Mouse (Mus musculus) erythroblast, embryonic 14.5 days (primary cell): ENCODE measurements around the gene Saysd1. TPM values are rescaled to one million over a fixed set of nuclear protein-coding genes. Genes with fewer than 3 reads are reported as not detected.

ENCODE experiments used
- H3K27me3 ChIP-seq: 2 replicates; pipeline ENCODE4 v1.6.1; 2012; ENCODE audit warnings: inconsistent platforms; ENCODE audit not compliant: control insufficient read depth
- H3K36me3 ChIP-seq: 2 replicates; pipeline ENCODE4 v1.6.1; 2012; ENCODE audit warnings: mild to moderate bottlenecking, inconsistent platforms; ENCODE audit not compliant: control insufficient read depth
- H3K4me1 ChIP-seq: 2 replicates; pipeline ENCODE4 v1.6.1; 2012; ENCODE audit warnings: inconsistent platforms; ENCODE audit not compliant: control insufficient read depth
- H3K4me3 ChIP-seq: replicated peaks from 2 replicates; pipeline ENCODE3; 2012; ENCODE audit warnings: moderate library complexity, mild to moderate bottlenecking, inconsistent platforms
- H3K9me3 ChIP-seq: 2 replicates; pipeline ENCODE4 v1.6.1; 2012; ENCODE audit warnings: low read length, inconsistent platforms, mixed read lengths; ENCODE audit not compliant: control insufficient read depth
- GATA1 ChIP-seq: IDR thresholded peaks from 2 replicates; pipeline ENCODE4 v1.6.1; 2012; ENCODE audit warnings: low read length, inconsistent platforms, mixed read lengths
- TAL1 ChIP-seq: IDR thresholded peaks from 3 replicates; pipeline ENCODE4 v1.6.1; 2012; ENCODE audit warnings: low read length, inconsistent platforms, mixed read lengths
- polyA plus RNA-seq: library from polyadenylated mRNA; stranded (reverse); fragments of >175 nt; gene quantifications from 2 replicates; pipeline ENCODE4 v1.2.3, GENCODE M21; 2012

The Saysd1 gene
- polyA plus RNA-seq, 1 experiment, result 0.26 TPM

DNA sequence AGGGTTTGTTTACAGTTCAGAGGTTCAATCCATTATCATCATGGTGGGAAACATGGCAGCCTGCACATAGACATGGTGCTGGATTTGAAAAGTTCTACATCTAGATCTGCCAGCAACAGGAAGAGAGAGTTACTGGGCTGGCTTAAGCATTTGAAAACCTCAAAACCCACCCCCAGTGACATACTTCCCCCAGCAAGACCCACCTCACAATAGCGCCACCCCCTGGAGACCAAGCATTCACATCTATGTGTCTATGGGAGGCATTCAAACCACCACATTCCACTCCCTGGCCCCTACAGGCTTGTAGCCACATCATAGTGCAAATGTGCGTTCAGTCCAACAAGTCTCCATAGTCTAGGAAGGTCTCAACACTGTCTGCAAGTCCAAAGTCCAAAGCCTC is 70.0 kb downstream of the Saysd1 start:
- H3K9me3 ChIP-seq, result no peaks in the 10 kb centered on the region
- no peaks in the 10 kb centered on the region for H3K4me1 ChIP-seq
- H3K36me3 ChIP-seq, result no peaks in the 10 kb centered on the region
- H3K4me3 ChIP-seq, result no peak overlapping the region
- no peaks in the 10 kb centered on the region for H3K27me3 ChIP-seq
- TF ChIP-seq TAL1 (no peak), GATA1 (no peak)

GRCm38 (mm10) chr14:20067293-20068074 is 70.8 kb downstream of the Saysd1 start:
- TF ChIP-seq GATA1 (no peak), TAL1 (no peak)
- H3K4me1 ChIP-seq, result no peaks in the 10 kb centered on the region
- H3K27me3 ChIP-seq, result no peaks in the 10 kb centered on the region
- H3K9me3 ChIP-seq, result no peaks in the 10 kb centered on the region
- H3K4me3 ChIP-seq, result no peak overlapping the region
- H3K36me3 ChIP-seq, result no peaks in the 10 kb centered on the region

- no peak overlapping the region for H3K4me3 ChIP-seq
These were observed 73.6 kb downstream of the Saysd1 start for GRCm38 (mm10) chr14:20064771-20065170.

DNA sequence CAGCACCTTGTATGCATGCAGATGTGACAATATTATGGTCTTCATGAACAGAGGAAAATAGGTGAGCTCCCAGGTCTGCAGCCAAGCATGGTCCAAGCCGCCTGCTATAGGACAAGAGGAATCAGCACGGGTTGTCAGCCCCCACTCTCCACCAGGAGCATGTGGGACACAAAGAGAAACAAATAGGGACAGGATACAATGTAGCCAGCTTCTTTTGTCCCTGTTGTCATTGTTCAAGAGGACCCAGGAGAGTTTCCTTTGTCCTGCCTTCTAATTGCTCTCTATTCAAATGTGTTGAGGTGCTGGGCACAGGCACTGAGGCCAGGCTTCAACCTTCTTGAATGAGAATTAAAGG is 89.9 kb downstream of the Saysd1 start:
- H3K4me3 ChIP-seq, result no peak overlapping the region
- H3K9me3 ChIP-seq, result no peaks in the 10 kb centered on the region
- TF ChIP-seq TAL1 (no peak), GATA1 (no peak)
- no peaks in the 10 kb centered on the region for H3K27me3 ChIP-seq
- H3K36me3 ChIP-seq, result no peaks in the 10 kb centered on the region
- H3K4me1 ChIP-seq, result no peaks in the 10 kb centered on the region

More at GRCm38 (mm10) chr14:20064771-20065170, 73.6 kb downstream of the Saysd1 start:
- no peak for TF ChIP-seq TAL1
- TF ChIP-seq GATA1, result no peak
- Histone ChIP-seq H3K36me3 (no peaks in the 10 kb centered on the region), H3K4me1 (no peaks in the 10 kb centered on the region), H3K27me3 (no peaks in the 10 kb centered on the region), H3K9me3 (no peaks in the 10 kb centered on the region)

DNA sequence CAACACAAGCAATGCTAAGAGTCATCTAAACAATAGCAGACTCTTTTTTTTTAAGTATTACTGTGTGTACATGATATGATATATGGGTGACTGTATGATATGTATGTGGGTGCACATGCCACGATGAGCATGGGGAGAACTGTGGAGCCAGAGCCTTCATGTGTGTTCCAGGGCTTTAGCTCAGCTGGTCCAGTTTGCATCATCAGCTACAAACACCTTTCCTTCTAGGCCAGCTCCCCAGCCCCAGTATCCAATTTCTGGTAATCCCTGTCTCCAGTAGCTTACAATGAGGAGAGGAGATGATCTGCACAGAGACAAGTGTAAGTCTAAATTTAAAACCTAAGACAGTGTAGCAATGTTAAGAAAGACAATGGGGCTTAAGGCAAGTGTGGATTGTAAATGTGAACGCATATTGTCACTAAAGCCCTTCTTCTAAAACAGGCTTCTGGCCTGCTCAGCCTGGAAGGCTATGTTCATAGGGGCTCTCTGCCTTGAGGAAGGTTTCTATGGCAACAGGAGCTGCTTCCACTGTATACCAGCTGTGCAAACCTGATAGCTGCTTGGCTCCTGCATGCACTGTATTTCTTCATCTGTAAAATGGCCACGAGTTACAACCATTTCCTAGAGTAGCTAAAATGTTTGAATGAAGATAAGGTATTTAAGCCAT is 90.4 kb downstream of the Saysd1 start:
- H3K4me1 ChIP-seq, result no peaks in the 10 kb centered on the region
- H3K9me3 ChIP-seq, result no peaks in the 10 kb centered on the region
- TF ChIP-seq GATA1 (no peak), TAL1 (no peak)
- no peaks in the 10 kb centered on the region for H3K27me3 ChIP-seq
- no peaks in the 10 kb centered on the region for H3K36me3 ChIP-seq
- H3K4me3 ChIP-seq, result no peak overlapping the region

DNA sequence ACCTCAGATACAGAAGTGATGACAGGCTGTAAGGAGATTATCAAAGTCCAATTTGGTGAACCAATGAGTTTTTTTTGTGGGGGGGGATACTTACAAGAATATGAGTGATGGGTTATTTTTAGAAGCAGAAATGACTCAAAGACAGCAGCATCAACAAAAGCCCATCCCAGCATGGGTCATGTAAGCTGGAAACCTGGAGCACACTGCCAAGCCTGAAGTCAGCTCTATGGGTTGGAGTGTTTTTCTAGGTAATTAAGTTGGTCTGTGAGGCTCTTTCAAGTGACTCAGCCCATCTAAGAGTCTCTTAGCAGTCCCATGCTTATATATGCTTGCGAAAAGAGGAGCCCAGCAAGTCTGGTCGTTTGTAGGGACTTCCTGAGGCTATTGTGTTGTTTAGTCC is 91.0 kb downstream of the Saysd1 start:
- Histone ChIP-seq H3K4me1 (no peaks in the 10 kb centered on the region), H3K36me3 (no peaks in the 10 kb centered on the region), H3K9me3 (no peaks in the 10 kb centered on the region), H3K4me3 (no peak overlapping the region), H3K27me3 (no peaks in the 10 kb centered on the region)
- TF ChIP-seq TAL1 (no peak), GATA1 (no peak)

DNA sequence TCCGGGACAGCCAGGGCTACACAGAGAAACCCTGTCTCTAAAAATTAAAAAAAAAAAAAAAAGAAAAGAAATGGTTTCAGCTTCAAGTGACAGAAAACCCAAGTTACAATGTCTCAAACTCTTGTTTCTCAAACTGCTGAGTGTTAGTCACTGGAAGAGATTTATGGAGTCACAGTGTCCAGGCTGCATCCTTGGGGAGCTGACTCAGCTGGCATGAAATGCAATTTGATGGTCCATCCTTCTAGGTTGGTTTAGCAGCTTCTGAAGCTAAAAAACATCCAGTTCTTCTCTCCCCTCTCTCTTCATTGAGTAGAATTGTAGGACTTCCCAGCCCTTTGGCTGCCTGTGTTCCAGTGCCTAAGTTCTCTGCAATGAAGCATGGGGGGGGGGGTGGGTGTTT is 94.3 kb downstream of the Saysd1 start:
- H3K4me1 ChIP-seq, result no peaks in the 10 kb centered on the region
- no peaks in the 10 kb centered on the region for H3K36me3 ChIP-seq
- no peak overlapping the region for H3K4me3 ChIP-seq
- TF ChIP-seq TAL1 (no peak), GATA1 (no peak)
- no peaks in the 10 kb centered on the region for H3K9me3 ChIP-seq
- H3K27me3 ChIP-seq, result no peaks in the 10 kb centered on the region

- Histone ChIP-seq H3K4me3 (no peak overlapping the region), H3K27me3 (no peaks in the 10 kb centered on the region), H3K36me3 (no peaks in the 10 kb centered on the region), H3K9me3 (no peaks in the 10 kb centered on the region), H3K4me1 (no peaks in the 10 kb centered on the region)
- no peak for TF ChIP-seq GATA1
- TF ChIP-seq TAL1, result no peak
These were observed 96.5 kb downstream of the Saysd1 start for GRCm38 (mm10) chr14:20041836-20042235.

DNA sequence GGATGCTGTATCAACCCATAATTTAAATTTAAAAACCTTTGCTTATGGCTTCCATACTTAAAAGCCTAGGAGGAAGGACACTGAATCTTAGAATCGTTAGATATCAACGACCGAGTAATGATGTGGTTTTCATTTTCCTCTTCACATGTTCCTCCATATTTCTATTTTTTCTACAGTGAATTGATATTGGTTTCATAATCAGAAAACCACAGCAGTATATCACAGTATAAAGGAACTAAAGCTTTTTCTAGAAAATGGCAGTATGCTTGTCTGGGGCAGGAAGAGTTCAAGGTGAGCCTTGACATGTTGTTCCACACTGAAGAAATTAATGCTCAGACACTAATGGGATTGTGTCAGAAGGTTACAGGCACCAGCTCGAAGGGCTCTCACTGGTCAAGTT is 97.4 kb downstream of the Saysd1 start:
- H3K36me3 ChIP-seq, result no peaks in the 10 kb centered on the region
- no peak overlapping the region for H3K4me3 ChIP-seq
- no peaks in the 10 kb centered on the region for H3K9me3 ChIP-seq
- H3K4me1 ChIP-seq, result no peaks in the 10 kb centered on the region
- no peaks in the 10 kb centered on the region for H3K27me3 ChIP-seq
- TF ChIP-seq TAL1 (no peak), GATA1 (no peak)
